Mouse (Mus musculus): Measurements from ENCODE around the gene Cd164l2.

DNA sequence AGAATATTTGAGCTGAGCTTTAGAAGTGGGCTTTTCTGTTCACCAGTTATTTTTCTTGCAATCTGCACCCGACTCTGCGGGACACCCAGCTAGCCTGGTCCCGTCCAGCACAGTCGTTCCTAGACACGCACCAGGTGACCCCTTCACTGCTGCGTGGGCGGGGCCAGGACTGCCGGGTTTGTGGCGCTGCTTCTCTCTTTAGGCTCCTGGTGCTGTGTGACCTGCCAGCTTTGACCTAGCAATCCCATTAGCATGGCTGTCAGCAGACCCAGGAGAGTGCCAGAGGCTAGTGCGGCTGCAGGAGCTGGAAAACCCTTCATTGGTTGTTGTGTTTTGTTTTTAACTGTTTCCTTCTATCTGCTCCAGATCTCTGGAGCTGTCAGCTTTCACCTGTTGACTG, 22.5 kb upstream of the Cd164l2 start:
- no peak for TF ChIP-seq CTCF (IDR thresholded peaks at IDR 0.05; ENCODE audit: insufficient read depth, low read depth, low read length)
- TF ChIP-seq POLR2A (IDR thresholded peaks at IDR 0.05; ENCODE audit: insufficient read depth, low read depth, low read length) = no peak
